Mouse (Mus musculus) megakaryocyte, embryonic 14.5 days (primary cell): ENCODE data around the gene Shisal2a.

ENCODE experiments used
- FLI1 ChIP-seq: IDR thresholded peaks from 2 replicates; pipeline ENCODE4 v1.6.1; 2012; ENCODE audit warnings: low read length, inconsistent platforms, mixed read lengths
- GATA1 ChIP-seq: IDR thresholded peaks from 3 replicates; pipeline ENCODE4 v1.6.1; 2012; ENCODE audit warnings: mixed read lengths, low read length, inconsistent platforms, borderline replicate concordance

DNA sequence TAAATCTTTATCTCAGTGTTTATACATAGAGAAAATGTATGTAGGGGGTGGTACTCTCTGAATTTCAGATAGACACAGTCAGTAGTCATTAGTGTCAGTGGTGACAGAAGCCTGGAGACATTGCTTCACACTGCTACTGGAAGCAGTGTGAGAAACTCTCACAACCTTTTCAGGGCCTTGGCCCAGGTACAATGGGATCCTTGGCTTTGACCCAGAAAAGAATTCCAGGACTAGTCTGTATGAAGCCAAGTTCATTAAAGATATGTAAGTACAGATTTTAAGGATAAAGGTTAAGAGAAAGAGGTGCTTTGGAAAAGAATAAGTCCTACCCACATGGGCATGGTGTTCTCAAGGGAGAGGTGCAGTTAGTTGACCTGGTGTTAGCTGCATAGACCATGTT is 11.1 kb upstream of the Shisal2a start:
- no peak for TF ChIP-seq GATA1
- no peak for TF ChIP-seq FLI1
